Mouse (Mus musculus): Measurements from ENCODE around the gene Gm49373. TPM values are rescaled to one million over a fixed set of nuclear protein-coding genes. Genes with fewer than 3 reads are reported as not detected.
"Not testable (repeated sequence)": the region's sequence is repeated elsewhere in the genome, so short reads cannot be mapped to it uniquely, and the experiment has no call there.

The Gm49373 gene
- polyA plus RNA-seq, 1 experiment: 0.27 TPM

DNA sequence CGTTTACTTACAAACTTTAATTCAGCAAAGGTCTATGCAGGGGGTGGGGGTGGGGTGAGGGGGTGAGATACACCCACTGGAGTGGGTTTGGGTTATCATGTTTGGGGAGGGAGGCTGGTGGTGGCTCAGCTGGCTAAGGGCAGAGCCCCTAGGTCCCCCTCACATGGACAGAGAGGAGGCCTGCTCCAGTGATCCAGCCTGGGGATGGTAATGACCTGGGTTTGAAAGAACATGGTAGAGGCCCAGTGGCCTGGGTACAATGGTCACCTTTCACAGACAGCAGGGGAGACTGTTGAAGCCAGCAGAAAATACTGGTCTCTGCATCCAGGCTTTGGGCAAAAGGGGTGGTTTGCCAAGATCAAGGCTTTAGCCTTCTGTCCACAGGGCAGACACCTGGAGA is 1.3 kb upstream of the Gm49373 start:
- DNase-seq (ENCODE audit: low read depth): no peak

DNA sequence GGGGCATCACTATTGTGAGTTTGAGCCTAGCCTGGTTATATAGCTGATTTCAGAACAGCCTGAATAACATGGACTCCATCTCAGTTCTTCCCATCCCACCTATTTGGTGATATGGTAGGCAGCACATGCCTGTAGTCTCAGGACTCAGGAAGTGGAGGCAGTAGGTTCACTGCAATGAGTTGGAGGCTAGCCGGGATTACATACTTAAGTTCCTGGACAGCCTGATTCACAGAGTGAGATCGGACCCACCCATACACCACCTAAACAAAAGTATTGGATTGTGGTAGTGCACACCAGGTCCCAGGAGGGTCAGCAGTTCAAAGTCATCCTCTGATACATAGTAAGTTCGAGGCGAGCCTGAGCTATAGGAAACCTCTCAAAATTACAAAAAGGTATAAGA is 255 bp downstream of the Gm49373 start:
- no peak for DNase-seq (ENCODE audit: low read depth)

DNA sequence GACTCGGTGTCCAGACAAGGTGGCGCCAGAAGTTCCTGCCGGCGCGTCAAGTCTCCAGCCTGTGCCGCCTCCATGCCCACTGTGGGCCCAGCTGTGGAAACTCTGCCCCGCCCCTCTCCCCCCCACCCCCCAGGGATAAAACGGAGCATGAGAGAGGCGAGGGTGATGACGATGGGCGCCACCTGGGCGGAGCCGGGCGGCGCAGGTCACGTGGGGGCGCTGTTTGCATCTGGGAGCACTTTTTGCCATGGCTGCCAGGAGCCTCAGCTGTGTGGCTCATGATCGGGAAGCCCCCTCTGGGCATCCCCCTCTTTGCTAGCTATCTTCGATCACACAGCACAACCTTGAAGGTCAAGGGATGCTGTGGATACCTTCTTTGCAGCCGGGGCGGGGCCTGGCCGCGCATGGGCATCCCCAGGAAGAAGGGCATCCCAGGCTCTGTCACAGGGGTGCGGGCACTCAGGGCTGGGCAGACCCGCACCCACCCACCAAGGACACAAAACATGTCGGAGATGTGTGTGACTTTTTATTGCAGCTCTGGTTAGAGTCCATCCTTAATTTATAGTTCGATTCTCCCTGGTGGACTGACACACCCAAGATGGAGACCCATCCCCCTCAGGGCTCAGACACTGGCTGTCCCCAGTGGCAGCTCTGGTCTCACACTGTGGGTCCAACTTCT is 5.8 kb downstream of the Gm49373 start, which contains the start of gene Zglp1:
Gene Zglp1, minus strand, starts transcription at position 88 of the 679 bp plus-strand sequence.
- DNase-seq (ENCODE audit: low read depth): no peak

DNA sequence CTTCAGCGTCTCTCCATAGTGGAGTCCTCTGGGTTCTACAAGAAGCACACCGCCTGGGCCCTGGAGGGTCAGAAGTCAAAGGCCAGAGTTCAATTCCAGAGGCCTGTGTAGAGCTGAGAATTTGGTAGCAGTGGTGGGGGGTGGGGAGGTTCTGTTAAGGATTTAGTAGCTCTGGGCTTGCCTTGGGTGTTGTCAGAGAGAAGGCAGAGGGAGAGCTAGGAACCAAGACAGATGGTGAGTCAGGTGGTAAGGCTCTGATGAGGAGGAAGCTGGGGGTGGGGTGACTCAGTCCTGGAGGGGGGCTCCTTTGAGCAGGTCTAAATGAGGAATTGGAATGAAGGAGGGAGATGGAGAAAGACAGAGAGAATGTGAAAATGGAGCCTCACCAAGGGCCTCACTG is 10.0 kb downstream of the Gm49373 start:
- DNase-seq (ENCODE audit: low read depth): no peak

DNA sequence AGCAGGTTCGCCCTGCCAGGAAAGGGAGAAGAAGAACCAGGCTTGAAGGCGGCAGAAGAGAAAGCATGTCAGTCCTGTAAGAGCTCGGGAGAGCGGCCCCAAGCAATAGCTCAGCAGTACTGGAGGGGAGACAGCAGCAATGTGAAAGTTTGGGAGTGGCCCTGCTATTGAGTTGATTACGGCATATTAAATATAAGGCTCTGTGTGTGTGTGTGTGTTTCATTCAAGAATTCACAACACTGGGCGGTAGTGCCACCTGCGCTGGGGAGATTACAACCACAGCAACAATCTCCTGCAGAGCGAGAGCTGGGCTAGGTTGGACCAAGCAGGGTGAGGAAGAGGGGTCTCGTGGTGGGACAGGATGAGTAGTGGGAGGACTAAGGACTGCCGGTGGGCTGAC is 21.3 kb downstream of the Gm49373 start:
- no peak for DNase-seq (ENCODE audit: low read depth)

DNA sequence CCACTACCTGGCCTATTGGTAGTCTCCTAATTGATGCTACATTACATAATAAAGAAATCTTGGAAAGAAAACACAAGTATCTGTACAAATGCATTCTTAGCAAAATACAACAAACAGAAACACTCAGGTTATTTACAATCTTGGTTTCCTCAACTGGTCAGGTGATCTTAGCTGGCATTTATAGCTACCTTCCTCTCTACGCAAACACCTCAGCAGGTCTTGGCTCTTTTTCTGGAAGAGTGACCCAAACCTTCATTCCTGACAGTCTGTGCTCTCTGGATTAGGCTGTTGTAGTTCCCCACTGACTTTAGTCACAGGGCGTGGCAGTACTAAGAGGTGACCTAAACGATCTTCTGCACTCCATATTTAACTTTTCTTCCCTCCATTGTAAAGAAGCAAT is 27.7 kb downstream of the Gm49373 start:
- no peak for DNase-seq (ENCODE audit: low read depth)

DNA sequence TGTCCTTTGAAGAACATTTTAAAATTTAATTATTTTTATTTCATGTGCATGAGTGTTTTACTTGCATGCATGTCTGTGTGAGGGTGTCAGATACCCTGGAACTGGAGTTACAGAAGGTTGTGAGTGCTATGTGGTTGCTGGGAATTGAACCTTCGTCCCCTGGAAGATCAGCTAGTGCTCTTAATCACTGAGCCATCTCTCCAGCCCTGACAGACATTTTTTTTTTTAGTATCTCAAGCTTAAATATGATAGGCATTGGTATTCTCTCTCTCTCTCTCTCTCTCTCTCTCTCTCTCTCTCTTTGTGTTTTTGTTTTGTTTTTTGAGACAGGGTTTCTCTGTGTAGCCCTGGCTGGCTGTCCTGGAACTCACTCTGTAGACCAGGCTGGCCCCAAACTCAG is 28.1 kb downstream of the Gm49373 start:
- not testable (repeated sequence) for DNase-seq (ENCODE audit: low read depth)

DNA sequence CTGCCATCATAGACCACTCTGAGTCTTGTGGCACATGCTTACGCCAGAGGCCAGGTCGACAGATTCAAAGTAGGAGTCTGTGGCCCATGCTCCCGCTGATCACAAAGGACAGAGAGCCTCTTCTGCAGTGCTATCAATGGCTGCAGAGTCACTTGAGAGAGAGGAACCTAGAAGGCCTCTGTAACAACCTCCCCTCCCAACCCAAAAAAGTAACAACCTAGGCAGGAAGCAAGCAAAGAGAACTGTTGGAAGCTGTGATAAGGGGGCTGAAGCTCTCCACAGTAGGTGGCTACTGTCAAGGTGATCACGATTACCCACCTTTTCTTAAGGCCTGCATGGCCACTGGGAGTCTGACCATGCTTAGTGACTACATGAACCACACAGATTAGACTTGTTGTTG is 29.3 kb downstream of the Gm49373 start:
- no peak for DNase-seq (ENCODE audit: low read depth)

DNA sequence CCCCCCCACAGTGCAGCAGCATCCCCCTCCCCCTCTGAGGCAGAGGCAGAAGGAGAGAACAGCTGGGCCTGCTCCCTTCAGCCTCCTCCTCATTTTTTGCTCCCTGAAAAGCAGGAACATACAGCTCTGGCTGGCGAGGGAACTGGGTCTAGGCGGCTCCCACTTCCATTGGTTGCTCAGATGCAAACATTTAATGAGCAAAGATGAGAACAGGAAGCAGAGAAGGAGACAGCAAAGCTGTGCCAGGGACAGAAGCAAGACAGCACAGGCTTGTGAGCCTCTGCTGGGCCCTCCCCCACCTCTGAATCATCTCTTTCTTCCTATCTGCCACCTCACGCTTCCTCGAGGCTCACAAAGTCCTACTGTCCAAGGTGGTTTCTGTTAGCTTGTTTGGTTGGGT is 31.6 kb downstream of the Gm49373 start:
- DNase-seq (ENCODE audit: low read depth): no peak

DNA sequence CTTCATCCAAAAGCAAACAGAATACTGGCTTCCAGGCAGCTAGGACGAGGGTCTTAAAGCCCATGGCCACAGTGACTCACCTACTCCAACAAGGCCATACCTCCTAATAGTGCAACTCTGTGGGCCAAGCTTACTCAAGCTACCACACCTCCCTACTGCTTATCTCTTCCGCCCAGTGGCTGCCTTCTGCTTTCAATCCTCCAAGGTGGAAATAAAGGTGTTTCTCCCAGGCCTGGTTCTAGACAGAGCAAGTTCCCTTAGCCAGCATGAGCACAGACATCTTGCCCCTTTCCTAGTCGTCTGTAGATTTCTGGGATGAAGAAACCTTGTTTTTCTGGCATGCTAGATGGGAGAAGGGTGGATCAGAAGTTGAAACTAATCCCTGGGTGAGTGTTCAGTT is 33.1 kb downstream of the Gm49373 start:
- no peak for DNase-seq (ENCODE audit: low read depth)

DNA sequence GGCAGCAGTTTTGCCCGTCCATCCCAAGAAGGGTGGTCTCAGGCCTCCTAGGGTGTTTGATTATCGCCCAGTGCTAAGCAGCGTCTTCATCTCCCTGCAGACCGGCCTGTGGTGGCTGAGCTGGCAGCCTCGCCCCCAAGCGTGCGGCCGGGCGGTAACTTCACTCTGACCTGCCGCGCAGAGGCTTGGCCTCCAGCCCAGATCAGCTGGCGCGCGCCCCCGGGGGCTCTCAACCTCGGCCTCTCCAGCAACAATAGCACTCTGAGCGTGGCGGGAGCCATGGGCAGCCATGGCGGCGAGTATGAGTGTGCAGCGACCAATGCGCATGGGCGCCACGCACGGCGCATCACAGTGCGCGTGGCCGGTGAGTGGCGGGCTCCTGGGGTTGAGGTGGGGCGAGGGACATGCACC is 35.4 kb downstream of the Gm49373 start:
- DNase-seq (ENCODE audit: low read depth): no peak

DNA sequence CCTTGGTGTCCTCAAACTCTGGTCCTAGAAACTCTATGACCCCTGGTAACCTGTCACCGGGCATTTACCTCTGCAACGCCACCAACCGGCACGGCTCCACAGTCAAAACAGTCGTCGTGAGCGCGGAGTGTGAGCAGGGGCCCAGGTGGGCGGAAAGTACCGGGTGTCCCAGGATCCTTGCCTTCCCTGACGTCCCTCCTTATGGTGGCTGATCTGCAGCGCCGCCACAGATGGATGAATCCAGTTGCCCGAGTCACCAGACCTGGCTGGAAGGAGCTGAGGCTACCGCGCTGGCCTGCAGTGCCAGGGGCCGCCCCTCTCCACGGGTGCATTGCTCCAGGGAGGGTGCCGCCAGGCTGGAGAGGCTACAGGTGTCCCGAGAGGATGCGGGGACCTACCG is 36.2 kb downstream of the Gm49373 start:
- no peak for DNase-seq (ENCODE audit: low read depth)

DNA sequence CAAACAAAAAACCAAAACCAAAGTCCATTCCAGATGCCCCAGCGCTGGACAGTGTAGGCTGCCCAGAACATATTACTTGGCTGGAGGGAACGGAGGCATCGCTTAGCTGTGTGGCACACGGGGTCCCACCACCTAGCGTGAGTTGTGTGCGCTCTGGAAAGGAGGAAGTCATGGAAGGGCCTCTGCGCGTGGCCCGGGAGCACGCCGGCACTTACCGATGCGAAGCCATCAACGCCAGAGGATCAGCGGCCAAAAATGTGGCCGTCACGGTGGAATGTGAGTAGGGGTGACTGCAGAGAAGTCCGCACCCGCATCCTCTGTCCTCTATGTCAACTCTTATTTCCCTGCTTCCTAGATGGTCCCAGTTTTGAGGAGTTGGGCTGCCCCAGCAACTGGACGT is 36.7 kb downstream of the Gm49373 start:
- DNase-seq (ENCODE audit: low read depth): no peak

DNA sequence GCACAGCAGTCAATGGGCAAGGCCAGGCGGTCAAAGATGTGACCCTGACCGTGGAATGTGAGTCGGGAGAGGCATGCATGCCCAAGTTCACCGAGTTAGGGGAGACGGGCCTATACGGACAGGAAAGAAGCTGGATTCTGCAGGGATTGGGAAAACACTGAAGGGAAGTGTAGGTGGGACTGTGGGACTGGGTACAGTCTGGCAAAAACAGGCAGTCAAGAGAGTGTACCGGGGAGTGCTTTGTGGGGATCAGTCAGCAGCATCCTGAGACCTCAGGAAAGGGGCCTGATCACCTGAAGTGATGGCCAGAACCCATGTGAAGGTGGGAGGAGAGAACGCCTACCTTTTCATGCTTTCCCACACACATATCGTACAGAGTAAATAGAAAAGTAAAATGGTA is 37.3 kb downstream of the Gm49373 start:
- no peak for DNase-seq (ENCODE audit: low read depth)

DNA sequence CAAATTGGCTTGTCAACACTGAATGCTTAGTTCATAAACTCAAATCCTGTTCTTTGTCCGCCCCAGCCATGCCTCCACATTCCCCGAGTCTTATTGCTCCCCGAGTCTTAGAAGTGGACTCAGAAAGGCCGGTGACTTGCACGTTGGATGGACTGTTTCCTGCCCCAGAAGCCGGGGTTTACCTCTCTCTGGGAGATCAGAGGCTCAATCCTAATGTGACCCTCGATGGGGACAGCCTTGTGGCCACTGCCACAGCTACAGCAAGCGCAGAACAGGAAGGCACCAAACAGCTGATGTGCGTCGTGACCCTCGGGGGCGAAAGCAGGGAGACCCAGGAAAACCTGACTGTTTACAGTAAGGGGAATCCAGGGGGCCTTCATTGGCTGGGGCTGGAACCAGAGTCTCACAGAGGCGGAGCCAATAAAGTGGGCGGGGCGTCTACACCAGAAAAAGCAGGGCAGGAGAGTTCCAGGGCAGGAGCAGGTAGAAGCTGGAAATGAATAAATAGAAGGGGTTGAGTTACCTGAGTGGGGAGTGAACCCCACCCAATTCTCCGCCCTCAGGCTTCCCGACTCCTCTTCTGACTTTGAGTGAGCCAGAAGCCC is 38.3 kb downstream of the Gm49373 start:
- no peak for DNase-seq (ENCODE audit: low read depth)

DNA sequence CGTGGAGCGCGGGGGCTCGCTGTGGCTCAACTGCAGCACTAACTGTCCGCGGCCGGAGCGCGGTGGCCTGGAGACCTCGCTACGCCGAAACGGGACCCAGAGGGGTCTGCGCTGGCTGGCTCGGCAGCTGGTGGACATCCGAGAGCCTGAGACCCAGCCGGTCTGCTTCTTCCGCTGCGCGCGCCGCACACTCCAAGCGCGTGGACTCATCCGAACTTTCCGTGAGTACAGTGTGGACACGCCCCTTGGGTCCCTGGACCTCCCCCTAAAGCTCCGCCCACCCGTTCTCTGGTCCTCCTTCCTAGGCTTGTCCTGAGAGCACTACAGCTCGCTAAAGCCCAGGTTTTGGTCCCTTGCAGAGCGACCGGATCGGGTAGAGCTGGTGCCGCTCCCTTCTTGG is 39.8 kb downstream of the Gm49373 start:
- no peak for DNase-seq (ENCODE audit: low read depth)

DNA sequence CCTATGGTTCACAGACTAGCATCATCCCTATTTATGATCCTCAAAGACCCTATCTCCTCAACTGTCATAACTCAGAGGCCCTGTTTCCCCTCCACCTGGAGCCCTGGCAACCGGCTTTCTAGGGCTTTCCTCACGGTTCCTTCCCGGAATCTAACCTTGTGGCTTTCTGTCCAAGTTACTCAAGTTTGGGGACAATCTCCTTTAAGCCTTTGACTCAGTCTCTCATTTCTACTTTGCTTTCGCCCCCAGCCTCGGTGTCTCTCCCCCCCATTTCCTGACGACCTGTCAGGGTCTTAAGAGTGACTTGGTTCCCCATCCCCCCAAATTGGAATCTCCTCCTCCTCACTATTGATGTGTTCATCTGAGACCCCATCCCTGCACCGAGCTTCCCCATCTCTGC is 40.4 kb downstream of the Gm49373 start:
- DNase-seq (ENCODE audit: low read depth): no peak

DNA sequence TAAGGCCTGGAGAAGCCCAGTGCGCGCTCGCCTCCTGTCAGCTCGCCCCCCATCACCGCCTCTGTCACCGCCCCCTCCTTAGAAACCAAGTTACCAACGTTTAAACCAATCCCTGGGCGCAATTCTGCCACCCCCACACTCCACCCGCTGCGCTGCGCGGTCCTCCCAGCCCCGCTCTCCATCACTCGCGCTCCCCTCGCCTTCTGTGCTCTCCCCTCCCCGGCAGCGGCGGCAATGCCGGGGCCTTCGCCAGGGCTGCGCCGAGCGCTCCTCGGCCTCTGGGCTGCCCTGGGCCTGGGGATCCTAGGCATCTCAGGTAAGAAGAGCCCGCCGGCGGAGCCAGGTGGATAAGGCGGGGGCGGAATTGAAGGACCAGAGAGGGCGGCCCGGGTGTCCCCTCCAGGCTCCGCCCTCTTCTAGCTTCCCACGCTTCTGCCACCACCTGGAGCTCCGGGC is 41.0 kb downstream of the Gm49373 start, which contains the start of gene Icam5:
Gene Icam5, plus strand, starts transcription at position 178 of the 456 bp plus-strand sequence.
- no peak for DNase-seq (ENCODE audit: low read depth)

DNA sequence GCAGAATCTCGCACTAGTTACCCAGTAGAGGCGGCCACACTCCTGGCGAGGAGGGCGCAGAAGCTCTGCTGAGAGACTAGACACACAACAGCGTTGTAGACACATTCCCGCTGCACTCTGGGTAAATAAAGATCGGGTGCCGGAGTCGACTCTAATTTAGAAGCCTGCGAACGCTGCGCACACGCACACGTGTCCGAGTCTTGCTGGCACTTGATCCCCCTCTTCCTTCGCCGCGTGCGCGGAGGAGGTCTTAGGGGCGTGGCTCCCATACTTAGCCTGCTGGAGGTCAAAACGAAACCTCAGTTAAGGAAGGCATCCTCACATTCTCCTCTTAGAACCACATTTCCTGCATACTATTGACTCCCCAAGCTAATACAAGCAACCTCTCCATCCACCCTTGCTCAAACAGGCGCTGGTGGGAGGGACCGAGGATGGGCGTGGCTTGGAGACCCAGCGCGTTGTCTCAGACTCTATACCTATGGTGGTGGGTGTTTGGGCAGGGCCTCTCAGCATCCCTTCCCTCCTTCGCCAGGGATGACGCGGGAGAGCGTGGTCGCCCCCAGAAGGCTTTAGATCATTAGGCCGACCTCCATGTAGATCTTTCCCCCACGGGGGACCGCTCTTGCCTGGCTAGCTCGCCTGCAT is 41.5 kb downstream of the Gm49373 start:
- DNase-seq (ENCODE audit: low read depth): no peak

DNA sequence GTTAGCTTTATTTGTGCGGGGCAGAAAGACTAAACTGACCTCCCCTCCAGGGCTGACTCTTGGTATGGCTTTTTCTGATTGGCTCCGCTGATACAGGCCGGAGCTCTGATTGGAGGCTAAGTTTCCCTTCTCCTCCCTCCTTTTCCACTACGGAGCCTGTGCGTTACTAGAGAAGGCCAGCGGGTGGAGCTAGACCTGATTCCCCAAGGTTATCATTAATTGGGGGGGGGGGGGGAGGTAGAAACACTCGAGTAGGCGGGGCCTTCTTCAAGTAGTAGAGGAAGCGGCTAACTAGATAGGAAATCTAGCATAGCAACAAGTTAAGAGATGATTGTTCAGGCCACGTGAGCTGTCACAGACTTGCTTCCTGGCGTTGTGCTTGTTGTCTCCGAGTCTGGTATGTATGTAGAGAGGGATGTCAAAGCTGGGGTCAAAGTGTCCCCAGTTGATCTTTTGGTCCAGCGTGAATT is 42.1 kb downstream of the Gm49373 start:
- DNase-seq (ENCODE audit: low read depth): peak; percentile 66

DNA sequence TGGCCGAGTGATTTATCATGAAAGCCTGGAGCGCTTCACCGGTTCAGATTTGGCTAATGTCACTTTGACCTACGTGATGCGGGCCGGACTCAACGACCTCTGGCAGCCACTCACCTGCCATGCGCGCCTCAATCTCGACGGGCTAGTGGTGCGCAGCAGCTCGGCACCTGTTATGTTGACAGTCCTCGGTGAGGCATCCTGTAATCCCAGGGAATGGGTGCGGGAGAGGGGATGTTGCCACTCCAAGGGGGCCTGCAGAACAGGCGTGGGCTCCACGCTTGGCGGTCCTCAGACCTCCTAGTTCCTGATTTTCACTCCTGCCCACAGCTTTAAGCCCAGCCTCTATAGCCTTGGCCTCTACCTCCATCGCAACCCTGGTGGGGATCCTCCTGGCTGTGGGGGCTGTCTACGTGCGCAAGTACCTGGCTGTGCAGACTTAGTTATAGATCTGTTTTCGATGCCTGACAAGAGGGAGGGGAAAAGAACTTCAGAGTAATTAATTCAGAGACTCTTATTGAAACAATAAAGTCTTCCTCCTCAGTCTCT is 42.8 kb downstream of the Gm49373 start:
- DNase-seq (ENCODE audit: low read depth): no peak

DNA sequence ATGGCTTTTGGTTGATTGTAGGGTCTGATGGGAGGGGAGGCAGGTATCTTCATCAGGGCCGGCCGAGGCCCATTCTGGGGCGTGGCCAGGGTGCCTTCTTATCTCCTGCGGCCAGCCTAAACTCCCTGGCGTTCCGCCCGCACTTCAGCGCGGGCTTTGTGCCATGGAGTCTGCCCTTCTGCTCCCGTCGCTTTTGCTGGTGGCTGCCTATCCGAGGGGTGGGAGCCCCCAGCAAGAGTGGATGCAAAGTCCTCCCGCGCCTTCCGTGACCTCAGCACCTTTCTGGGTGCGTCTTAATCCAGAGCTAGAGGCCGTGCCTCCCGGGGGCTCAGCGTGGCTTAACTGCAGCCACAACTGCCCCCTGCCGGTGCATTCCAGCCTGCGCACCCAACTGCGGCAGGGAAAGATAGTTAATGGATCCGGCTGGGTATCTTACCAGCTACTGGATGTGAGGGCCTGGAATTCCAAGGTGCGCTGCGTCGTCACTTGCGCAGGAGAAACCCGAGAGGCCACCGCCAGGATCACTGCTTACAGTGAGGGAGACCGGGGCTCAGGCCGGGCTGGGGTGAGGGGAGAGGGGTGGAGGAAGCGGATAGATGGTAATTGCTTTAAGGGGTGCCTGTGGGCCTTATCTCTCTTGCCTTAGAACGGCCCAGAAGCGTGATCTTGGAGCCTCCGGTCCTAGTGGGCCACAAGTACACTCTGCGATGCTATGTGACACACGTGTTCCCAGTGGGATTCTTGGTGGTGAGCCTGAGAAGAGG is 43.4 kb downstream of the Gm49373 start, which contains the start of gene Icam4:
Gene Icam4, plus strand, starts transcription at position 83 of the 764 bp plus-strand sequence.
- DNase-seq (ENCODE audit: low read depth): no peak
